Mouse (Mus musculus): Measurements from ENCODE around the gene Efcab14.

GRCm38 (mm10) chr4:115767647-115768467, 30.3 kb downstream of the Efcab14 start:
- TF ChIP-seq CTCF (IDR thresholded peaks at IDR 0.05; ENCODE audit: low read depth, low read length) (no peak), EP300 (IDR thresholded peaks at IDR 0.05; ENCODE audit: insufficient read depth, low read depth, low read length) (no peak), POLR2A (IDR thresholded peaks at IDR 0.05; ENCODE audit: insufficient read depth, low read length) (no peak)
